Mouse (Mus musculus) heart, postnatal 0 days (tissue): ENCODE results near the gene Samd4. TPM values are rescaled to one million over a fixed set of nuclear protein-coding genes. Genes with fewer than 3 reads are reported as not detected.
A peak's percentile ranks its signal among the peaks of the same experiment; 100 is the strongest.

ENCODE experiments used
- ATAC-seq: fragments of 200-750 bp; cut with Nextera tagmentation; 2 replicates; pipeline ENCODE4 v1.8.0; 2017; ENCODE audit warnings: low read depth, moderate number of reproducible peaks, moderate library complexity; ENCODE audit not compliant: insufficient read depth
- DNase-seq: peaks from one replicate; pipeline ENCODE4 v3.0.0-alpha.2; 2016; ENCODE audit warnings: low spot score
- H3K27ac ChIP-seq: fragments of 300-500 bp; sonication (generic); 2 replicates; pipeline ENCODE4 v1.5.1; 2014; ENCODE audit warnings: low read depth, mild to moderate bottlenecking
- H3K27me3 ChIP-seq: fragments of 300-500 bp; sonication (generic); 2 replicates; pipeline ENCODE4 v1.6.1; 2014; ENCODE audit warnings: low read length, mixed read lengths; ENCODE audit not compliant: control insufficient read depth, insufficient read depth
- H3K36me3 ChIP-seq: fragments of 300-500 bp; sonication (generic); replicated peaks from 2 replicates; pipeline ENCODE4 v1.6.1; 2014; ENCODE audit warnings: low read length, mixed read lengths; ENCODE audit not compliant: control insufficient read depth, insufficient read depth
- H3K4me1 ChIP-seq: fragments of 300-500 bp; sonication (generic); 2 replicates; pipeline ENCODE4 v1.6.1; 2014; ENCODE audit warnings: antibody characterized with exemption; ENCODE audit not compliant: control insufficient read depth, insufficient read depth
- H3K4me2 ChIP-seq: fragments of 300-500 bp; sonication (generic); 2 replicates; pipeline ENCODE4 v1.6.1; 2014; ENCODE audit warnings: low read depth, mild to moderate bottlenecking, low read length, moderate library complexity
- H3K4me3 ChIP-seq: fragments of 300-500 bp; sonication (generic); 2 replicates; pipeline ENCODE4 v1.5.1; 2014; ENCODE audit warnings: low read depth, low read length
- H3K9ac ChIP-seq: fragments of 300-500 bp; sonication (generic); replicated peaks from 2 replicates; pipeline ENCODE4 v1.6.1; 2014; ENCODE audit warnings: low read depth, low read length, mixed read lengths
- H3K9me3 ChIP-seq: fragments of 300-500 bp; sonication (generic); replicated peaks from 2 replicates; pipeline ENCODE4 v1.6.1; 2016; ENCODE audit warnings: low read length; ENCODE audit not compliant: control insufficient read depth
- CTCF ChIP-seq: IDR thresholded peaks from 2 replicates; pipeline ENCODE4 v1.5.1; 2016; ENCODE audit warnings: antibody characterized with exemption, control low read depth, low read depth
- EP300 ChIP-seq: IDR thresholded peaks from 2 replicates; pipeline ENCODE4 v1.6.1; 2016; ENCODE audit warnings: antibody characterized with exemption, low read depth
- WGBS: fragments of 180-500 bp; shearing (Covaris S2); extraction: QIAGEN DNeasy Blood & Tissue Kit; methylation state at CpG from one replicate; pipeline ENCODE4 v1.1.7; 2014; 5-methylcytosine and 5-hydroxymethylcytosine counted together
- polyA plus RNA-seq: library from polyadenylated mRNA; unstranded; fragments of >200 nt; fragmentation: Nextera tagmentation; extraction: Ambion mirVana; gene quantifications from 2 replicates; pipeline ENCODE4 v1.2.1, GENCODE M21; 2015
- total RNA-seq: library from RNA; depleted of rRNA; stranded (reverse); fragments of >200 nt; gene quantifications from 2 replicates; pipeline ENCODE4 v1.2.3, GENCODE M21; 2014; ENCODE audit warnings: low replicate concordance

The Samd4 gene
- total and polyA plus RNA-seq, 2 experiments from 2014 or later = 12.5 to 53.8 TPM

- Histone ChIP-seq H3K9me3 (no peaks in the 10 kb centered on the region), H3K4me1 (peaks cover 13% of the 10 kb centered on the region), H3K9ac (no peak overlapping the region), H3K27ac (no peak overlapping the region), H3K36me3 (no peaks in the 10 kb centered on the region), H3K27me3 (no peaks in the 10 kb centered on the region), H3K4me2 (no peak overlapping the region), H3K4me3 (no peak overlapping the region)
- ATAC-seq (no peak), DNase-seq (no peak)
- 83% methylated on average over 5 of the region's 5 CpGs for WGBS
- TF ChIP-seq EP300 = no peak
- TF ChIP-seq CTCF = no peak
Observed at GRCm38 (mm10) chr14:47051743-47052610, 169.3 kb downstream of the Samd4 start.

- 94% methylated on average over 1 of the region's 1 CpGs for WGBS
- H3K9ac ChIP-seq = no peak overlapping the region
- no peaks in the 10 kb centered on the region for H3K36me3 ChIP-seq
- H3K4me2 ChIP-seq = no peak overlapping the region
- no peak for ATAC-seq
- no peaks in the 10 kb centered on the region for H3K27me3 ChIP-seq
- H3K9me3 ChIP-seq = no peaks in the 10 kb centered on the region
- peak overlapping the region; percentile 43; the same call in 1 of the 2 replicates for H3K27ac ChIP-seq
- DNase-seq = no peak
- H3K4me1 ChIP-seq = peaks cover 13% of the 10 kb centered on the region
- H3K4me3 ChIP-seq = no peak overlapping the region
- TF ChIP-seq CTCF (no peak), EP300 (no peak)
Observed at GRCm38 (mm10) chr14:47053101-47053500, 170.4 kb downstream of the Samd4 start.

GRCm38 (mm10) chr14:47053824-47054223, 171.2 kb downstream of the Samd4 start:
- Histone ChIP-seq H3K4me2 (no peak overlapping the region), H3K27me3 (no peaks in the 10 kb centered on the region), H3K4me3 (no peak overlapping the region), H3K27ac (no peak overlapping the region), H3K4me1 (peaks cover 13% of the 10 kb centered on the region), H3K9ac (no peak overlapping the region), H3K36me3 (no peaks in the 10 kb centered on the region), H3K9me3 (no peaks in the 10 kb centered on the region)
- no peak for DNase-seq
- no peak for TF ChIP-seq CTCF
- TF ChIP-seq EP300 = no peak
- ATAC-seq = no peak
- WGBS = 72% methylated on average over 5 of the region's 5 CpGs

DNA sequence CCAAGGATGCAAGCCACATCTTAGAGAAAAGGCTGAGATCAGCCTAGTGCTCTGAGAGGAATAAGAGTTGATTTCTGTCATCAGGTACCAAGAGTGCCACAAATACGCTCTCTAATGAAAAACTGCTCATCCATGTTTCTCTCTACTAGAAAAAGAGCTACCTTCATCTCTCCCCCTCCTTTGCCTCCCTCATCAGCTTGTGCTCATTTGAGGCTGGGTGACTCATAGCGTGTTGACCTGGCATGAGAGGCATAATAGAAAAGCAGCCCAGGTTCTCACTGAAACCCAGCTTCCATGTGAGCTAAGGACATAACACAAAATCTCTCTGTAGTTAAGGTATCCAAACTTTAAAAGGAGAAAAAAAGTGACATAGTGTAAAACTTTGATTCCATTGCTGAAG, 176.3 kb downstream of the Samd4 start:
- no peak for DNase-seq
- Histone ChIP-seq H3K36me3 (no peaks in the 10 kb centered on the region), H3K27ac (no peak overlapping the region), H3K27me3 (no peaks in the 10 kb centered on the region), H3K4me3 (no peak overlapping the region), H3K4me1 (peaks cover 3% of the 10 kb centered on the region; the same call in 1 of the 2 replicates), H3K9me3 (no peaks in the 10 kb centered on the region), H3K9ac (no peak overlapping the region), H3K4me2 (no peak overlapping the region)
- no peak for TF ChIP-seq EP300
- no peak for TF ChIP-seq CTCF
- WGBS = 91% methylated on average over 2 of the region's 2 CpGs
- no peak for ATAC-seq

- no peak for DNase-seq
- ATAC-seq = peak; percentile 63
- Histone ChIP-seq H3K9ac (no peak overlapping the region), H3K4me1 (peaks cover 17% of the 10 kb centered on the region; the same call in 1 of the 2 replicates), H3K27ac (no peak overlapping the region), H3K27me3 (no peaks in the 10 kb centered on the region), H3K36me3 (peaks cover 27% of the 10 kb centered on the region), H3K4me2 (no peak overlapping the region), H3K9me3 (no peaks in the 10 kb centered on the region), H3K4me3 (no peak overlapping the region)
- whole genome bisulfite sequencing = 53% methylated on average over 5 of the region's 5 CpGs
- TF ChIP-seq EP300 (no peak), CTCF (no peak)
Observed at GRCm38 (mm10) chr14:47065067-47065466, 182.4 kb downstream of the Samd4 start.
